Mouse (Mus musculus): Measurements from ENCODE around the gene Dis3l2.

Gene Dis3l2

GRCm38 (mm10) chr1:86733160-86733821 is 29.7 kb downstream of the Dis3l2 start:
- DNase-seq (ENCODE audit: low spot score): no peak

GRCm38 (mm10) chr1:86736414-86736813 is 32.8 kb downstream of the Dis3l2 start:
- no peak for DNase-seq (ENCODE audit: low spot score)

GRCm38 (mm10) chr1:86742896-86743295 is 39.3 kb downstream of the Dis3l2 start:
- no peak for DNase-seq (ENCODE audit: low spot score)

- DNase-seq (ENCODE audit: low spot score): no peak
Observed at GRCm38 (mm10) chr1:86747034-86747433, 43.4 kb downstream of the Dis3l2 start.

- DNase-seq (ENCODE audit: low spot score): no peak
Observed at GRCm38 (mm10) chr1:86750094-86750493, 46.5 kb downstream of the Dis3l2 start.

GRCm38 (mm10) chr1:86753416-86753815 is 49.8 kb downstream of the Dis3l2 start:
- no peak for DNase-seq (ENCODE audit: low spot score)

- DNase-seq (ENCODE audit: low spot score): no peak
Observed at GRCm38 (mm10) chr1:86754335-86754734, 50.7 kb downstream of the Dis3l2 start.

GRCm38 (mm10) chr1:86758091-86758490 is 54.5 kb downstream of the Dis3l2 start:
- no peak for DNase-seq (ENCODE audit: low spot score)

GRCm38 (mm10) chr1:86762161-86762560 is 58.6 kb downstream of the Dis3l2 start:
- DNase-seq (ENCODE audit: low spot score): no peak

- DNase-seq (ENCODE audit: low spot score): no peak
Observed at GRCm38 (mm10) chr1:86801241-86801640, 97.6 kb downstream of the Dis3l2 start.

- no peak for DNase-seq (ENCODE audit: low spot score)
Observed at GRCm38 (mm10) chr1:86811756-86812155, 108.1 kb downstream of the Dis3l2 start.

- DNase-seq (ENCODE audit: low spot score): no peak
Observed at GRCm38 (mm10) chr1:86822266-86822665, 118.7 kb downstream of the Dis3l2 start.

- DNase-seq (ENCODE audit: low spot score): peak; percentile 4
Observed at GRCm38 (mm10) chr1:86834351-86834987, 130.9 kb downstream of the Dis3l2 start.

GRCm38 (mm10) chr1:86834988-86835387 is 131.4 kb downstream of the Dis3l2 start:
- DNase-seq (ENCODE audit: low spot score): no peak

- no peak for DNase-seq (ENCODE audit: low spot score)
Observed at GRCm38 (mm10) chr1:86850754-86851153, 147.1 kb downstream of the Dis3l2 start.

- DNase-seq (ENCODE audit: low spot score): no peak
Observed at GRCm38 (mm10) chr1:86858876-86859275, 155.3 kb downstream of the Dis3l2 start.

- no peak for DNase-seq (ENCODE audit: low spot score)
Observed at GRCm38 (mm10) chr1:86859371-86859770, 155.8 kb downstream of the Dis3l2 start.

- no peak for DNase-seq (ENCODE audit: low spot score)
Observed at GRCm38 (mm10) chr1:86873745-86874144, 170.1 kb downstream of the Dis3l2 start.

GRCm38 (mm10) chr1:86878743-86879142 is 175.1 kb downstream of the Dis3l2 start:
- no peak for DNase-seq (ENCODE audit: low spot score)

- DNase-seq (ENCODE audit: low spot score): no peak
Observed at GRCm38 (mm10) chr1:86879547-86879946, 175.9 kb downstream of the Dis3l2 start.

GRCm38 (mm10) chr1:86887060-86887459 is 183.5 kb downstream of the Dis3l2 start:
- DNase-seq (ENCODE audit: low spot score): no peak

- DNase-seq (ENCODE audit: low spot score): no peak
Observed at GRCm38 (mm10) chr1:86912481-86912880, 208.9 kb downstream of the Dis3l2 start.

GRCm38 (mm10) chr1:86913896-86914295 is 210.3 kb downstream of the Dis3l2 start:
- no peak for DNase-seq (ENCODE audit: low spot score)

- no peak for DNase-seq (ENCODE audit: low spot score)
Observed at GRCm38 (mm10) chr1:86914697-86915096, 211.1 kb downstream of the Dis3l2 start.

Data from yolk sac, embryonic 10.5 days (tissue).